Mouse (Mus musculus): ENCODE data around the gene Ly6g6c. TPM values are rescaled to one million over a fixed set of nuclear protein-coding genes. Genes with fewer than 3 reads are reported as not detected.

Ly6g6c gene
- polyA plus RNA-seq, 1 experiment from 2014 or later: not detected

DNA sequence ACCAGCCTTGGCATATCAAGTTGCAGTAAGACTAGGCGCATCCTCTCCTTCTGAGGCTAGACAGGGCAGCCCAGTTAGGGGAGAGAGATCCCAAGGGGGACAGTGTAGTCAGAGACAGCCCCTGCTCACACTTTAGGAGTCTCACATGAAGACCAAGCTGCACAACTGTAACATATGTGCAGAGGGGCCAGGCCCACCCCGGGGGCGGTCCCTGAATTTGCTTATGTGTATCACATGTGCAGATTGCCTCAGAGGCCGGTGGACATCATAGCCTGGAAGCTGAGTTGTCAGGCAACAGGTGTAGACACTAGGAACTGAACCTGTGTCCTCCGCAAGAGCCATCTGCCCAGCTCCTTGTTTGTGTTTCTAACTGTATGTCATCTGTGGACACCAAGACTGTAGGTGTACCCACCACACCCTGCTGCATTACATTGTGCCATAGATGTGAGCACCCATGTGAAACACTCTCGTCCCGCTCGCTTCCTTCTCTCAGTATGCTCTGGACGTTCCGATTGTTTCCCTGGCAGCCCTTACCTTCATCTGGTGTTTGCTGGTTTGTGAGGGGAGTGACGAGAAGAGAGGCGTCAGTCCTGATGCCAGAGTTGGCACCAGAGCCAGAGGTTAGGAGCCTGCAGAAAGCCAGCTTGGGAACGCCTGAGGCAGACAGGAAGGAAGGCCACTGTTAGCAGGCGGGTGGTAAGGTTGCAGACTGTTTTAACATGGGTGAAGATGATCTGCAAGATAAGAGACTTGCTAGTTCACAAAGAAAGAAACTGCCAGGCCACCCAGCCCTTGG is 27.4 kb downstream of the Ly6g6c start:
- H3K36me3 ChIP-seq (ENCODE audit: insufficient read depth, low read length): peaks cover 48% of the 10 kb centered on the region
- H3K4me3 ChIP-seq (ENCODE audit: low read length): no peak overlapping the region
- peaks cover 23% of the 10 kb centered on the region for H3K4me1 ChIP-seq (ENCODE audit: insufficient read depth, low read length)
- no peaks in the 10 kb centered on the region for H3K27me3 ChIP-seq (ENCODE audit: insufficient read depth, low read length)
- H3K27ac ChIP-seq (ENCODE audit: low read length): peak overlapping the region; percentile 53; the same call in 1 of the 2 replicates
- no peak for ATAC-seq (ENCODE audit: low FRiP score, low TSS enrichment)
- H3K4me2 ChIP-seq (replicated peaks; ENCODE audit: low read depth, low read length): no peak overlapping the region
- H3K9me3 ChIP-seq (ENCODE audit: low read length): no peaks in the 10 kb centered on the region
- H3K9ac ChIP-seq (replicated peaks; ENCODE audit: low read length): no peak overlapping the region
- 75% methylated on average over 14 of the region's 14 CpGs for WGBS

DNA sequence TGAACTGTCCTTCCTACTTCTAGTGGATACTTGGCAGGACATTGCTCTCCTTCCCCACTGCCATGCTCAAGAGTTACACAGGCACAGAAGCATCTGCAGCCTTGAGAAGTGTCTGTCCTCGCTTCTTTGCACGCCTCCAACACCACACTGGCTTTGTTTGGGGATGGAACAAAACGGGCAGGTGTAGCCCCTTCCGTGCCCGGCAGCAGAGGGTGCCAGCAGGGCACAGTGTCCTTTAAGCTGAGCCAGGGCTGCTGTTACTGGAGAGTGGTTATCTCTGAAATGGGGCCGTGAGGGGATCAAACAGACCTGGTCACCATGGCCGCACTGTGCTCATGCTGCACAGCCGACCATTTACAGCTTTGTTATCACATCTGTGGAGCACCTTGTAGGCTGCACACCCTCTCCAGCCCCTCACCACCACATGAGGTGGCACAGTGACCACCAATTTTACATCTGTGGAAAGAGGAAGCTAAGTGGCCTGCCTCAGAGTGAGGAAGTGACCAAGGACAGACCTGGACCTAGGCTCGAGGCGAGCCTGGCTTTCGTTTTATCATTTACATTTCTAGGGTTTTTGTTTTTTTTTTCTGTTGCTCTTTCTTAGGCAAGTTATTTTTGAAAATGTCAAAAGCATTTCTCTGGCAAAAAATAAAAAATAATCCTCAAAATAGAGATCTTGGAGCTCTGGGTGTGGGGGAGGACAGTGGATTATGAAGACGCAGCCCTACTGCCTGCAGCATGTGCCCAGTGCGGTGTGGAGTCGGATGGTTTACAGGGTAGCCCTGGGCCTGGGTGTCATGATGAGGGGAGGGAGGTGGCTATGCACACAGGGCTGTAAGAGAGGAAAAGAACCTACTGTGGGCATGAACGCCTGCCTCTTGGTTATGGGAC is 29.5 kb downstream of the Ly6g6c start:
- Histone ChIP-seq H3K9me3 (ENCODE audit: low read length) (no peaks in the 10 kb centered on the region), H3K36me3 (ENCODE audit: insufficient read depth, low read length) (peaks cover 60% of the 10 kb centered on the region), H3K9ac (replicated peaks; ENCODE audit: low read length) (no peak overlapping the region), H3K27me3 (ENCODE audit: insufficient read depth, low read length) (no peaks in the 10 kb centered on the region), H3K4me3 (ENCODE audit: low read length) (no peak overlapping the region), H3K4me2 (replicated peaks; ENCODE audit: low read depth, low read length) (no peak overlapping the region), H3K27ac (ENCODE audit: low read length) (no peak overlapping the region), H3K4me1 (ENCODE audit: insufficient read depth, low read length) (peaks cover 23% of the 10 kb centered on the region)
- WGBS: 90% methylated on average over 15 of the region's 15 CpGs
- ATAC-seq (ENCODE audit: low FRiP score, low TSS enrichment): no peak

DNA sequence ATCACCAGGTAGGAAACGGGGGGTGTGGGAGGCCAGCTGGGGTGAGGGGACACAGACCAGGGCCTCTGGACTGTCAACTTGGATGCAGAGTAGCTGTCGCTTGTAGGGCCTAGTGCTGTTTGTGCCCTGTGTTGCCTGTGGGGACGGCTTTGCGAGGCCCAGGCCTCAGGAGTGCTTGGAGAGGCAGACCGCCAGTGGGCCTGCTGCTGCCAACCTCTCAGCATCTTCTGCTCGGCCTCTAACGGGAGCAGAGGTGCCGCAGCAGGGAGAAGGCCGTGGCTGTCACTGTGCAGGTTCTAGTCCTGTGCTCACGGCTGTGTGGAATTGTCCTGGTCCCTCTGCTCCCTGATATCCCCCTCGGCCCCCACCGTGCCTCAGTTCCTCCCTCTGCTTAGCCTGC is 31.4 kb downstream of the Ly6g6c start:
- H3K36me3 ChIP-seq (ENCODE audit: insufficient read depth, low read length): peaks cover 72% of the 10 kb centered on the region
- H3K4me3 ChIP-seq (ENCODE audit: low read length): no peak overlapping the region
- ATAC-seq (ENCODE audit: low FRiP score, low TSS enrichment): no peak
- H3K4me1 ChIP-seq (ENCODE audit: insufficient read depth, low read length): peaks cover 28% of the 10 kb centered on the region
- WGBS: 78% methylated on average over 12 of the region's 12 CpGs
- no peaks in the 10 kb centered on the region for H3K9me3 ChIP-seq (ENCODE audit: low read length)
- no peak overlapping the region for H3K4me2 ChIP-seq (replicated peaks; ENCODE audit: low read depth, low read length)
- H3K9ac ChIP-seq (replicated peaks; ENCODE audit: low read length): peak overlapping the region; percentile 35; the same call in 1 of the 2 replicates
- no peak overlapping the region for H3K27ac ChIP-seq (ENCODE audit: low read length)
- no peaks in the 10 kb centered on the region for H3K27me3 ChIP-seq (ENCODE audit: insufficient read depth, low read length)

DNA sequence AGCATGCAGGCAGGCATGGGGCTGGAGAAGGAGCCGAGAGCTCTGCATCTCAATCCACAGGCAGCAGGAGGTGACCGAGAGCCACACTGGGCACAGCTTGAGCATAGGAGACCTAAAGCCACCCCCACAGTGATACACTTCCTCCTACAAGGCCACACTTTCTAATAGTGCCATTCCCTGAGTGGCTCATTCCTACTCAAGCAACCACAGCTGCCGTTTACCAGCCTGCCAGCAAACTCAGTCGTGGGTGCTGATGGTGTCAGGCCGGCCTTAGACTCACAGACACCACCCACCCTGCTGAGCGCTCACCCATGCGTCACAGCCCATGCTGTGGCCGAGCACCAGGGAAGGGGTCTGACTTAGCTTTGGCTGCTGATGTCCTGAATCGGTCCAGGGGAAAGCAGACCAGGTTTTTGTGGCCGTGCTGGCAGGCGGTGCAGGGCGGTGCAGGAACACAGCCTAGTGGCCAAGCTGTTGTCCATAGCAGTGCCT is 32.0 kb downstream of the Ly6g6c start:
- 72% methylated on average over 12 of the region's 12 CpGs for WGBS
- H3K4me1 ChIP-seq (ENCODE audit: insufficient read depth, low read length): peaks cover 33% of the 10 kb centered on the region
- no peak overlapping the region for H3K27ac ChIP-seq (ENCODE audit: low read length)
- no peaks in the 10 kb centered on the region for H3K27me3 ChIP-seq (ENCODE audit: insufficient read depth, low read length)
- peaks cover 74% of the 10 kb centered on the region for H3K36me3 ChIP-seq (ENCODE audit: insufficient read depth, low read length)
- no peak for ATAC-seq (ENCODE audit: low FRiP score, low TSS enrichment)
- H3K9ac ChIP-seq (replicated peaks; ENCODE audit: low read length): peak overlapping the region; percentile 35; the same call in 1 of the 2 replicates
- H3K4me3 ChIP-seq (ENCODE audit: low read length): no peak overlapping the region
- H3K4me2 ChIP-seq (replicated peaks; ENCODE audit: low read depth, low read length): no peak overlapping the region
- H3K9me3 ChIP-seq (ENCODE audit: low read length): no peaks in the 10 kb centered on the region

DNA sequence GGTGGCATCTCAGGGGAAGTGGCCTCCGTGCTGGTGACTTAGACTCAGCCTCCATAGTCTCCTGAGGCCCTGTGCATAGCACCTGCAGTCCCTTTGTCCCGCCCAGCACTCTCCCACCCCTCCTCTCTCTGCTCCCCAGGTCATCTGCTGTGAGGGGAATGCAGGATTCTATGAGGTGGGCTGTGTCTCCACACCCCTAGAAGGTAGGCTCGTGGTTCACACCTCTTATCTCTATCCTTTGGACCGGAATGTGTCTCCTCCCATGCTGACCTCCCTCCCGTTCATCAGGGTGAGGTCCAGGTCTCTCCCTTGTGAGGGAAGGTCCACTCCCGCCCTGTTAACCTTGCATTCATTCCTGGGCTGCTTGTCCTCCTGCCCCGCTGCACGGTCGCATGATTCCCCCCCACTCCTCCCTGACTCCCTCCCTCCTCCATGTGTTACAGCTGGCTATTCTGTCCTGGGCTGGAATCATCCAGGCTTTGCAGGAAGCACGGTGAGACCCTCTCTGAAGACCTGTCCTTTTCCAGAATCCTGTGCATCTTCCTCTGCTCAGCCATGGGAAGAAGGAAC is 35.1 kb downstream of the Ly6g6c start:
- WGBS: 48% methylated on average over 10 of the region's 10 CpGs
- Histone ChIP-seq H3K36me3 (ENCODE audit: insufficient read depth, low read length) (peaks cover 65% of the 10 kb centered on the region), H3K4me3 (ENCODE audit: low read length) (no peak overlapping the region), H3K9me3 (ENCODE audit: low read length) (no peaks in the 10 kb centered on the region), H3K27ac (ENCODE audit: low read length) (peak overlapping the region; percentile 31; the same call in 1 of the 2 replicates), H3K27me3 (ENCODE audit: insufficient read depth, low read length) (no peaks in the 10 kb centered on the region), H3K4me1 (ENCODE audit: insufficient read depth, low read length) (peaks cover 34% of the 10 kb centered on the region), H3K9ac (replicated peaks; ENCODE audit: low read length) (no peak overlapping the region), H3K4me2 (replicated peaks; ENCODE audit: low read depth, low read length) (no peak overlapping the region)
- ATAC-seq (ENCODE audit: low FRiP score, low TSS enrichment): peak; percentile 40

DNA sequence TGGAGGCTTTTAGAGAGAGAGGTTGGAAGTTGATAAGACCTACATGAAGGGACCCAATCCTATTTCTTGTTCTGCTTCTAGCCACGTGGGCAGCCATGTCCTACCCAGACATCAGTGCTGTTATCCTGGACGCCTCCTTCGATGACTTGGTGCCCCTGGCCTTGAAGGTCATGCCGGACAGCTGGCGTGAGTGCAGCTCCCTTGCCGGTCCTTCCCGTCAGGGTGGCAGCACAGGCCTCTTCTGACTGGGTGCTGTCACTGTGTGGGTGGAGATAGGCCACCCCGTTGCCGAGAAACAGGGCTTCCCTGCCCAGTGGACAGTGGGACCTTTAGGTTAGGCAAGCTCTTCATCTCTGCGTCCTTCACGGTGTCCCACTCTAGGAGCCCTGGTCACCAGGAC is 36.0 kb downstream of the Ly6g6c start:
- ATAC-seq (ENCODE audit: low FRiP score, low TSS enrichment): no peak
- Histone ChIP-seq H3K36me3 (ENCODE audit: insufficient read depth, low read length) (peaks cover 60% of the 10 kb centered on the region), H3K4me2 (replicated peaks; ENCODE audit: low read depth, low read length) (no peak overlapping the region), H3K9me3 (ENCODE audit: low read length) (no peaks in the 10 kb centered on the region), H3K4me1 (ENCODE audit: insufficient read depth, low read length) (peaks cover 39% of the 10 kb centered on the region), H3K27me3 (ENCODE audit: insufficient read depth, low read length) (no peaks in the 10 kb centered on the region), H3K4me3 (ENCODE audit: low read length) (no peak overlapping the region), H3K27ac (ENCODE audit: low read length) (peak overlapping the region; percentile 54), H3K9ac (replicated peaks; ENCODE audit: low read length) (no peak overlapping the region)
- whole genome bisulfite sequencing: 68% methylated on average over 11 of the region's 11 CpGs

DNA sequence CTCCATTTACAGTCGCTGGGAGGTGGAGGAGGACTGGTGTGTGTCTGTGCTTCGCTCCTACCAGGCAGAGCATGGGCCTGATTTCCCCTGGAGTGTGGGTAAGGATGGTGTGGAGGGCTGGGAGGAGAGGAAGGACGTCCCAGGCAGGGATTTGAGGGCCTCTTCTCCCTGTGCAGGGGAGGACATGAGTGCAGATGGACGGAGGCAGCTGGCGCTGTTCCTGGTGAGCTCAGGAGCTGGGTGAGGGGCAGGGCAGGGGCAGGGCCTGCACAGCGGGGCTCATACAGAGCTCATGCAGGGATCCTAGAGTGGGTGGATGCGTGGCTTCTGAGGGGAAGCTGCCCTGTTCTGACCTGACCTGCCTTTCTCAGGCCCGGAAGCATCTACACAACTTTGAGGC is 37.1 kb downstream of the Ly6g6c start:
- H3K4me1 ChIP-seq (ENCODE audit: insufficient read depth, low read length): peaks cover 42% of the 10 kb centered on the region
- H3K9me3 ChIP-seq (ENCODE audit: low read length): no peaks in the 10 kb centered on the region
- H3K4me2 ChIP-seq (replicated peaks; ENCODE audit: low read depth, low read length): no peak overlapping the region
- H3K36me3 ChIP-seq (ENCODE audit: insufficient read depth, low read length): peaks cover 49% of the 10 kb centered on the region
- H3K4me3 ChIP-seq (ENCODE audit: low read length): no peak overlapping the region
- H3K27ac ChIP-seq (ENCODE audit: low read length): peak overlapping the region; percentile 54
- 50% methylated on average over 8 of the region's 8 CpGs for WGBS
- peak overlapping the region; percentile 37; the same call in 1 of the 2 replicates for H3K9ac ChIP-seq (replicated peaks; ENCODE audit: low read length)
- ATAC-seq (ENCODE audit: low FRiP score, low TSS enrichment): 0 out of 2 replicates have a peak, but pooled peaks have one; percentile 1
- no peaks in the 10 kb centered on the region for H3K27me3 ChIP-seq (ENCODE audit: insufficient read depth, low read length)

DNA sequence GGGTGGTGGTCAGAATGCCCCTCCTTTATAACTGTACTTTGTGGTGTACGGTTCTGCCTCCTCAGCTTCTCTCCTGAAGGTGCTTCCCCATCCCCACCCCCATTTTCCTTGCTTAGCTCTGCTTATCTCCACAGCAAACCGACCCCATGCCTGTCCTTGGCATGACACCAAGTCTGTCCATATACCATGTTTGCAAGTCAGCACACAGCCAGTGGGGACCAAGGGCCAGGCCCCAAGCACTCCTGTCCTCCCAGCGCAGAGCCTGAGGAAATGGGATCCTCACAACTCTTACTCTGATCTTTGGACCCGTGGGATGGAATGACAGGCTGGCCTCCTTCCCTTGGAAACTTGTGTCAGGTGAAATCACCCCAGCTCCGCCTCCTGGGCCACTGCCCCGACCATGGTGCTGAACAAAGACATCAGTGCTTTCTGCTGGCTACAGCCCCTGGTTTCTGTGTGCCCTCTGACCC is 38.1 kb downstream of the Ly6g6c start:
- peak; percentile 44; the same call in 1 of the 2 replicates for ATAC-seq (ENCODE audit: low FRiP score, low TSS enrichment)
- Histone ChIP-seq H3K4me1 (ENCODE audit: insufficient read depth, low read length) (peaks cover 42% of the 10 kb centered on the region), H3K4me2 (replicated peaks; ENCODE audit: low read depth, low read length) (no peak overlapping the region), H3K36me3 (ENCODE audit: insufficient read depth, low read length) (peaks cover 42% of the 10 kb centered on the region), H3K27ac (ENCODE audit: low read length) (peak overlapping the region; percentile 61; the same call in 1 of the 2 replicates), H3K9me3 (ENCODE audit: low read length) (no peaks in the 10 kb centered on the region), H3K27me3 (ENCODE audit: insufficient read depth, low read length) (no peaks in the 10 kb centered on the region), H3K4me3 (ENCODE audit: low read length) (no peak overlapping the region), H3K9ac (replicated peaks; ENCODE audit: low read length) (0 out of 2 replicates have a peak overlapping the region, but pooled peaks have one; percentile 41)
- 50% methylated on average over 6 of the region's 6 CpGs for WGBS

DNA sequence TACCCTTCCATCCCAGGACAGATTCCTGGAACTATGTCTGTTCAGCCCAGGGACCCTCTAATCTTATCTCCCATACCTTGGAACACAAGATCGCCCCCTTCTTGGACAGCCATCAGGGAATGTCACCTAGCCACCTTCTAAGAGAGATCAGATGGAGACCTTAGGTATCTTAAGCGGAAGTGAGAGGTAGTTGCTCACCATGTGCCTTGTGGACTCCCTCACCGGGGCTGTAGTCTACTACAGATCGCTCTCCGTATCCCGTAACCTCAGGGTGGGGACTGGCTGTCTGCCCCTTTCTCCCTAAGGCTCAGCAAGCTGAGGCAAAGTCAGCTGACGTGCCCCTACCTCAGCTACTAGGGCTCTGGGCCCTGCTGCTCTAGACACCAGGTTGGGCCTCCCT is 38.9 kb downstream of the Ly6g6c start:
- no peak overlapping the region for H3K4me3 ChIP-seq (ENCODE audit: low read length)
- ATAC-seq (ENCODE audit: low FRiP score, low TSS enrichment): no peak
- H3K36me3 ChIP-seq (ENCODE audit: insufficient read depth, low read length): peaks cover 35% of the 10 kb centered on the region
- H3K9me3 ChIP-seq (ENCODE audit: low read length): no peaks in the 10 kb centered on the region
- H3K4me1 ChIP-seq (ENCODE audit: insufficient read depth, low read length): peaks cover 42% of the 10 kb centered on the region
- no peak overlapping the region for H3K4me2 ChIP-seq (replicated peaks; ENCODE audit: low read depth, low read length)
- no peaks in the 10 kb centered on the region for H3K27me3 ChIP-seq (ENCODE audit: insufficient read depth, low read length)
- peak overlapping the region; percentile 61; the same call in 1 of the 2 replicates for H3K27ac ChIP-seq (ENCODE audit: low read length)
- H3K9ac ChIP-seq (replicated peaks; ENCODE audit: low read length): no peak overlapping the region
- 93% methylated on average over 7 of the region's 7 CpGs for WGBS

Data from kidney, embryonic 16.5 days (tissue).